22 mouse cellular contexts compared by ENCODE assay signal in the genomic region with DNA sequence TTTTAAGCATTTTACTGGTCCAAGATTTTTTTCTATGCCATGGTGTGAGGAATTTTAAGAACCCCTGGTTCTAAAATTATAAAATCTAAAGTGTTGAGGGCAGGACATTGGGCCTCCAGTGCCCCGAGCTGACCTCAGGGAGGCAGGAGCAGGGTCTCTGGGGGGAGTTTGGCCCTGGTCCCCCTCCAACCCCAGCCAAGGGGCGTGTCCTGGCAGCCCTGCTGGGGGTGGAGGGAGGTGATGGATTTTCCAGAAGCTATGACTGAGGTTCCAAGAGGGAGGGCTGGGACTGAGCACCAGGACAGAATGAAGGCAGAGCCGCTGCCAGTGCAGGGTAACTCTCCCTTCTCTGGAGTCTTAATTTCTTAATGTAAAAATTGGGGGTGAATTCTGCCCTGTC. TPM values are rescaled to one million over a fixed set of nuclear protein-coding genes. Genes with fewer than 3 reads are reported as not detected.
A peak's percentile ranks its signal among the peaks of the same experiment; 100 is the strongest.
DNase-seq lines count a peak whose midpoint lies in the region; ATAC-seq and TF ChIP-seq lines count a peak whose summit lies in the region.
"Had no signal": no experiment of that assay in that cellular context is flagged by ENCODE, and none has a peak within 500 bp of the region (broad histone marks: within the 10 kb centered on the region; RNA-seq: fewer than 3 reads in every experiment).

No protein-coding gene starts in this region.

- peaks cover 5% of the 10 kb centered on the region; the same call in 1 of the 2 replicates for H3K4me1 ChIP-seq in stomach, embryonic 16.5 days (ENCODE audit: control insufficient read depth, insufficient read depth, low read length)
- no peaks in the 10 kb centered on the region for H3K4me1 ChIP-seq in stomach, postnatal 0 days (replicated peaks; ENCODE audit: control insufficient read depth, insufficient read depth)

- DNase-seq in gastrocnemius, adult 2 months, result peak; percentile 64
- no peak for DNase-seq in gastrocnemius, adult 18-20 months (ENCODE audit: low spot score)
- DNase-seq in stomach, postnatal 0 days (ENCODE audit: low spot score), result no peak
- no peak for DNase-seq in lung, postnatal 36 days
- DNase-seq: adrenal gland, adult 8-10 months; adrenal gland, postnatal 14 days; adrenal gland, postnatal 36 days; B cell, adult 2 months; cerebellum, adult 11-12 months; cerebellum, adult 2 months; cerebellum, adult 9-10 months; cerebellum, postnatal 25 days had no signal

- no peaks in the 10 kb centered on the region for H3K9me3 ChIP-seq in stomach, embryonic 16.5 days (replicated peaks; ENCODE audit: control insufficient read depth, low read length)
- no peaks in the 10 kb centered on the region for H3K9me3 ChIP-seq in stomach, postnatal 0 days (ENCODE audit: control insufficient read depth, low read length)
- H3K9me3 ChIP-seq: embryonic facial prominence, embryonic 12.5 days; forebrain, embryonic 13.5 days; forebrain, embryonic 15.5 days had no signal

- peaks cover 40% of the 10 kb centered on the region for H3K27me3 ChIP-seq in stomach, embryonic 16.5 days (ENCODE audit: control insufficient read depth, insufficient read depth, low read length)
- peaks cover 13% of the 10 kb centered on the region; the same call in 1 of the 2 replicates for H3K27me3 ChIP-seq in stomach, postnatal 0 days (ENCODE audit: control insufficient read depth, insufficient read depth, low read length)
- H3K27me3 ChIP-seq: CH12.LX, Patski had no signal

- no peak overlapping the region for H3K4me2 ChIP-seq in stomach, embryonic 16.5 days (ENCODE audit: low read depth, low read length)
- H3K4me2 ChIP-seq in stomach, postnatal 0 days (replicated peaks; ENCODE audit: low read depth), result no peak overlapping the region
- H3K4me2 ChIP-seq: embryonic facial prominence, embryonic 12.5 days; forebrain, embryonic 13.5 days; forebrain, embryonic 15.5 days had no signal

- TF ChIP-seq CTCF in gastrocnemius, adult 2 months (IDR thresholded peaks at IDR 0.05), result no peak
- TF ChIP-seq CTCF in stomach, postnatal 0 days (IDR thresholded peaks at IDR 0.05; ENCODE audit: low read depth), result no peak

- peak overlapping the region; percentile 85 for H3K27ac ChIP-seq in gastrocnemius, adult 2 months
- no peak overlapping the region for H3K27ac ChIP-seq in stomach, embryonic 16.5 days (ENCODE audit: low read length)
- no peak overlapping the region for H3K27ac ChIP-seq in stomach, postnatal 0 days (replicated peaks)
- H3K27ac ChIP-seq: embryonic facial prominence, embryonic 10.5 days; embryonic facial prominence, embryonic 12.5 days; forebrain, embryonic 13.5 days; forebrain, embryonic 15.5 days had no signal

- WGBS in stomach, embryonic 16.5 days, result 60% methylated on average over 3 of the region's 3 CpGs
- 54% methylated on average over 3 of the region's 3 CpGs for WGBS in stomach, postnatal 0 days

- no peak for ATAC-seq in stomach, embryonic 16.5 days (ENCODE audit: insufficient read depth, low FRiP score)
- no peak for ATAC-seq in stomach, postnatal 0 days (ENCODE audit: low FRiP score, low TSS enrichment)
- ATAC-seq: activated CD4-positive, CD25-positive, alpha-beta regulatory T cell, adult 4 months; CD4-positive, CD25-positive, alpha-beta regulatory T cell, adult 4 months; forebrain, embryonic 13.5 days; forebrain, embryonic 15.5 days; Patski had no signal

- intact Hi-C loops in gastrocnemius, adult 2 months (cut with DNase I), result loop anchor here (10.0 kb wide), 1 partner anchor 253 kb away; the partner anchor contains the start of gene Zfp868

- H3K36me3 ChIP-seq in stomach, embryonic 16.5 days (ENCODE audit: control insufficient read depth, insufficient read depth, low read length), result no peaks in the 10 kb centered on the region
- H3K36me3 ChIP-seq in stomach, postnatal 0 days (ENCODE audit: control insufficient read depth, insufficient read depth, low read length), result no peaks in the 10 kb centered on the region
- H3K36me3 ChIP-seq: embryonic facial prominence, embryonic 10.5 days; embryonic facial prominence, embryonic 12.5 days; forebrain, embryonic 15.5 days; G1E had no signal

- peak overlapping the region; percentile 35; the same call in 1 of the 2 replicates for H3K9ac ChIP-seq in stomach, embryonic 16.5 days (ENCODE audit: low read length)
- H3K9ac ChIP-seq in stomach, postnatal 0 days (ENCODE audit: low read length), result no peak overlapping the region
- H3K9ac ChIP-seq: embryonic facial prominence, embryonic 12.5 days; forebrain, embryonic 13.5 days; forebrain, embryonic 15.5 days had no signal

- TF ChIP-seq EP300 in stomach, postnatal 0 days (optimal IDR thresholded peaks at IDR 0.05), result no peak

- no peak overlapping the region for H3K4me3 ChIP-seq in gastrocnemius, adult 2 months
- no peak overlapping the region for H3K4me3 ChIP-seq in stomach, embryonic 16.5 days (replicated peaks; ENCODE audit: low read length)
- H3K4me3 ChIP-seq in stomach, postnatal 0 days (ENCODE audit: low read depth, low read length), result no peak overlapping the region
- H3K4me3 ChIP-seq: embryonic facial prominence, embryonic 10.5 days; embryonic facial prominence, embryonic 12.5 days; forebrain, embryonic 13.5 days; forebrain, embryonic 15.5 days had no signal

RNA-seq across cellular contexts. Expression of gene Cilp2, which starts 9.5 kb away (rescaled TPM):
- 10 to 100 TPM in 1 of 2 experiments, 1 to 10 TPM in 1; 3.5 to 18.9 TPM for total RNA-seq in gastrocnemius, adult 2 months (2021)
- total RNA-seq in gastrocnemius, adult 18-20 months (2021), result 1 to 10 TPM; 2.5 to 2.7 TPM
- polyA plus RNA-seq in stomach, embryonic 16.5 days (2015; fragmentation: Nextera tagmentation; extraction: Ambion mirVana), result 0.37 and 0.59 TPM in 2 replicates
- polyA plus RNA-seq in stomach, postnatal 0 days (2015; fragmentation: Nextera tagmentation; extraction: Ambion mirVana), result 0.30 and 0.36 TPM in 2 replicates
- polyA plus RNA-seq: activated CD4-positive, CD25-positive, alpha-beta regulatory T cell, adult 4 months; CD4-positive, CD25-positive, alpha-beta regulatory T cell, adult 4 months had no signal

RNA-seq across cellular contexts. Expression of gene Tssk6, which starts 24.0 kb away (rescaled TPM):
- not detected for total RNA-seq in gastrocnemius, adult 2 months (2021)
- total RNA-seq in gastrocnemius, adult 18-20 months (2021), result not detected
- polyA plus RNA-seq in stomach, embryonic 16.5 days (2015; fragmentation: Nextera tagmentation; extraction: Ambion mirVana), result 2.1 and 2.3 TPM in 2 replicates
- polyA plus RNA-seq in stomach, postnatal 0 days (2015; fragmentation: Nextera tagmentation; extraction: Ambion mirVana), result 2.1 and 2.7 TPM in 2 replicates
- polyA plus RNA-seq: activated CD4-positive, CD25-positive, alpha-beta regulatory T cell, adult 4 months had no signal

RNA-seq across cellular contexts. Expression of gene Ndufa13, which starts 24.4 kb away (rescaled TPM):
- total RNA-seq in gastrocnemius, adult 2 months (2021), result 100 to 1,000 TPM; 312 to 399 TPM
- 100 to 1,000 TPM; 347 to 364 TPM for total RNA-seq in gastrocnemius, adult 18-20 months (2021)
- polyA plus RNA-seq in stomach, embryonic 16.5 days (2015; fragmentation: Nextera tagmentation; extraction: Ambion mirVana), result 170 and 193 TPM in 2 replicates
- 199 and 205 TPM in 2 replicates for polyA plus RNA-seq in stomach, postnatal 0 days (2015; fragmentation: Nextera tagmentation; extraction: Ambion mirVana)

RNA-seq across cellular contexts. Expression of gene Yjefn3, which starts 24.5 kb away (rescaled TPM):
- 10 to 100 TPM in 1 of 2 experiments, 1 to 10 TPM in 1; 9.5 to 14.5 TPM for total RNA-seq in gastrocnemius, adult 2 months (2021)
- 1 to 10 TPM; 8.3 to 9.7 TPM for total RNA-seq in gastrocnemius, adult 18-20 months (2021)
- 3.0 and 3.2 TPM in 2 replicates for polyA plus RNA-seq in stomach, embryonic 16.5 days (2015; fragmentation: Nextera tagmentation; extraction: Ambion mirVana)
- 1.6 and 2.7 TPM in 2 replicates for polyA plus RNA-seq in stomach, postnatal 0 days (2015; fragmentation: Nextera tagmentation; extraction: Ambion mirVana)

RNA-seq across cellular contexts. Expression of gene Pbx4, which starts 45.7 kb away (rescaled TPM):
- not detected for total RNA-seq in gastrocnemius, adult 2 months (2021)
- total RNA-seq in gastrocnemius, adult 18-20 months (2021), result not detected
- 3.1 and 4.6 TPM in 2 replicates for polyA plus RNA-seq in stomach, embryonic 16.5 days (2015; fragmentation: Nextera tagmentation; extraction: Ambion mirVana)
- polyA plus RNA-seq in stomach, postnatal 0 days (2015; fragmentation: Nextera tagmentation; extraction: Ambion mirVana), result 4.9 and 5.1 TPM in 2 replicates
